Mouse (Mus musculus) heart, embryonic 15.5 days (tissue): Measurements from ENCODE around the gene Inca1. TPM values are rescaled to one million over a fixed set of nuclear protein-coding genes. Genes with fewer than 3 reads are reported as not detected.

Source experiments
- ATAC-seq: fragments of 200-750 bp; cut with Nextera tagmentation; replicated peaks from 2 replicates; pipeline ENCODE4 v1.8.0; 2017; ENCODE audit warnings: low read depth, moderate TSS enrichment; ENCODE audit not compliant: insufficient number of reproducible peaks, insufficient read depth, low FRiP score
- H3K27ac ChIP-seq: fragments of 300-500 bp; sonication (generic); 2 replicates; pipeline ENCODE4 v1.5.1; 2015; ENCODE audit warnings: mild to moderate bottlenecking, inconsistent platforms
- H3K27me3 ChIP-seq: fragments of 300-500 bp; sonication (generic); 2 replicates; pipeline ENCODE4 v1.6.1; 2015; ENCODE audit warnings: inconsistent platforms
- H3K36me3 ChIP-seq: fragments of 300-500 bp; sonication (generic); 2 replicates; pipeline ENCODE4 v1.6.1; 2015; ENCODE audit warnings: mild to moderate bottlenecking, inconsistent platforms
- H3K4me1 ChIP-seq: fragments of 300-500 bp; sonication (generic); replicated peaks from 2 replicates; pipeline ENCODE4 v1.6.1; 2015; ENCODE audit warnings: inconsistent platforms
- H3K4me2 ChIP-seq: fragments of 300-500 bp; sonication (generic); 2 replicates; pipeline ENCODE4 v1.6.1; 2015; ENCODE audit warnings: inconsistent platforms, mild to moderate bottlenecking, moderate library complexity
- H3K4me3 ChIP-seq: fragments of 300-500 bp; sonication (generic); 2 replicates; pipeline ENCODE4 v1.5.1; 2015; ENCODE audit warnings: mild to moderate bottlenecking, inconsistent platforms
- H3K9ac ChIP-seq: fragments of 300-500 bp; sonication (generic); 2 replicates; pipeline ENCODE4 v1.6.1; 2015; ENCODE audit warnings: mild to moderate bottlenecking, inconsistent platforms
- H3K9me3 ChIP-seq: fragments of 300-500 bp; sonication (generic); replicated peaks from 2 replicates; pipeline ENCODE4 v1.6.1; 2016; ENCODE audit warnings: inconsistent platforms
- WGBS: fragments of 180-500 bp; shearing (Covaris S2); methylation state at CpG from one replicate; pipeline ENCODE4 v1.1.7; 2015; ENCODE audit warnings: mixed read lengths; 5-methylcytosine and 5-hydroxymethylcytosine counted together
- polyA plus RNA-seq: library from polyadenylated mRNA; unstranded; fragments of >200 nt; fragmentation: Nextera tagmentation; extraction: Ambion mirVana; gene quantifications from 2 replicates; pipeline ENCODE4 v1.2.1, GENCODE M21; 2015

The Inca1 gene
- polyA plus RNA-seq, 1 experiment from 2014 or later = 1.4 TPM

DNA sequence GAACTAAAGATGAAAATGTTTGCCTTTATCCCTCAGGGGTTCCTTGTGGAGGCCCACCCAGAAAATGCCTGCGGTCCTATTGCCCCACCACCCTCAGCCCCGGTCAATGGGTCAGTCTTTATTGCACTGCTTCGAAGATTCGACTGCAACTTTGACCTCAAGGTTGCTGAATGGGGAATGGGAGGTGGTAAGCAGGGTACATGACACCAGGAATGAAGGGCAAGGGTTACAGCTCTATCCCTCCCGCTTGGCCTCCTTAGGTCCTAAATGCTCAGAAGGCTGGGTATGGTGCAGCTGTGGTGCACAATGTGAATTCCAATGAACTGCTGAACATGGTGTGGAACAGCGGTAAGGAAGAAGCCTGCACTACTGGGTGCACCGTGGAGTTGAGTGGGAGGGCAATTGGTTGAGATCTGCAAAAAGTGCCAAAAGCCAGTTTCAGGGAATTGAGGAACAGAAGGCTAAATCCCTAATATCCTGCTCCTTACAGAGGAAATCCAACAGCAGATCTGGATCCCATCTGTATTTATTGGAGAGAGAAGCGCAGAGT lies 50.7 kb downstream of the Inca1 start:
- Histone ChIP-seq H3K4me3 (no peak overlapping the region), H3K9ac (0 out of 2 replicates have a peak overlapping the region, but pooled peaks have one; percentile 4), H3K27ac (0 out of 2 replicates have a peak overlapping the region, but pooled peaks have one; percentile 5), H3K4me2 (peak overlapping the region; percentile 2; the same call in 1 of the 2 replicates), H3K4me1 (peaks cover 66% of the 10 kb centered on the region), H3K27me3 (no peaks in the 10 kb centered on the region), H3K9me3 (no peaks in the 10 kb centered on the region), H3K36me3 (peaks cover 47% of the 10 kb centered on the region)
- WGBS = 76% methylated on average over 8 of the region's 8 CpGs
- no peak for ATAC-seq

DNA sequence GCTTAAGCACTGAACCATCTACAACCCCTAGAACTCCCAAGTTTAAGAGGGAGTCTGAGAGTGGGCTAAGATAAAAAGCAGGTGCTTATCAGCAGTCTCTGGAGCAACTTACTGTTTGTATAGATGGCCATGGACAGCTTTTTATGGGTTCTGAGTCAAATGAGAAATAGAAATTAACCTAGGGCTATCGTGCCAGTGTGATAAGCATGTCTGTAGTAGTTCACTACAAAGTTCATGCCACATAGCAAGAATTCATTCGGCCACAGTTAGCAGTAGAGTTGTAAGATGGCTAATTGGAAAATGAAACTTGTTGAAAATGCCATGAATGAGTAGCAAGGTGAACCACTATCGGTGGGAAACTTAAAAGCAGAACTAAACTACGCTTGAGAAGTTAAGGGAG lies 51.4 kb downstream of the Inca1 start:
- WGBS = 69% methylated on average over 4 of the region's 4 CpGs
- peaks cover 50% of the 10 kb centered on the region for H3K36me3 ChIP-seq
- H3K4me1 ChIP-seq = peaks cover 66% of the 10 kb centered on the region
- H3K9ac ChIP-seq = peak overlapping the region; percentile 79
- no peak for ATAC-seq
- no peaks in the 10 kb centered on the region for H3K9me3 ChIP-seq
- 0 out of 2 replicates have a peak overlapping the region, but pooled peaks have one; percentile 95 for H3K27ac ChIP-seq
- H3K27me3 ChIP-seq = no peaks in the 10 kb centered on the region
- H3K4me3 ChIP-seq = peak overlapping the region; percentile 72
- peak overlapping the region; percentile 85 for H3K4me2 ChIP-seq

DNA sequence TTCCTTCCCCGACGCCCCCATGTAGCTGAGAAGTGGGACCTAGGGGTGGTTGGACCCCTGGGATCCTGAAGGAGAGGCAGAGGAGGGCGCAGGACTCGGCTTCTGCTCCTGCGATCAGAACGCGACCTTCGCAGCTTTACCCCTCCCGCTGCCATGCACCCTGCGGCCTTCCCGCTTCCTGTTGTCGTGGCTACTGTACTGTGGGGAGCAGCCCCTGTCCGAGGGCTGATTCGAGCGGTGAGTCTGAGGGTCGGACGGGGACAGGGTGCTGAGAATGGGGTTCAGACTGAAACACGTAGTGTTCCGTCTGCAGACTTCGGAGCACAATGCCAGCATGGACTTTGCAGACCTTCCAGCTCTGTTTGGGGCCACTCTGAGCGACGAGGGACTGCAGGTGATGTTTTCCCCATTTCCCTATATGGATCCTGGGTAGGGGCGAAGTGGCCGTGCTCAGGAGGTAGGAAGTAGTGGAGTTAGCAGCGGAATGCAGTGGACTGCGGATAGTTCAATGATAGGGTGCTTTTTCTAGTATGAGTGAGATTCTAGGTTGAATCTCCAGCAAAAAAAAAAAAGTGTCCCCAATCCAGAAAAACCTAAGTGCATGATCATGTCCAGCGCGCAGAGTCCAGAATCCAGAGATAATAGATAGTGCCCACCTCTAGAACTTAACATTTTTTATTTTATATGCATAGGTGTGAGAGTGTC lies 52.1 kb downstream of the Inca1 start:
- no peak for ATAC-seq
- no peaks in the 10 kb centered on the region for H3K27me3 ChIP-seq
- H3K27ac ChIP-seq = peak overlapping the region; percentile 95
- H3K36me3 ChIP-seq = peaks cover 49% of the 10 kb centered on the region
- peak overlapping the region; percentile 79 for H3K9ac ChIP-seq
- H3K4me3 ChIP-seq = peak overlapping the region; percentile 72
- no peaks in the 10 kb centered on the region for H3K9me3 ChIP-seq
- peak overlapping the region; percentile 85 for H3K4me2 ChIP-seq
- 3% methylated on average over 28 of the region's 28 CpGs for WGBS
- peaks cover 62% of the 10 kb centered on the region for H3K4me1 ChIP-seq

DNA sequence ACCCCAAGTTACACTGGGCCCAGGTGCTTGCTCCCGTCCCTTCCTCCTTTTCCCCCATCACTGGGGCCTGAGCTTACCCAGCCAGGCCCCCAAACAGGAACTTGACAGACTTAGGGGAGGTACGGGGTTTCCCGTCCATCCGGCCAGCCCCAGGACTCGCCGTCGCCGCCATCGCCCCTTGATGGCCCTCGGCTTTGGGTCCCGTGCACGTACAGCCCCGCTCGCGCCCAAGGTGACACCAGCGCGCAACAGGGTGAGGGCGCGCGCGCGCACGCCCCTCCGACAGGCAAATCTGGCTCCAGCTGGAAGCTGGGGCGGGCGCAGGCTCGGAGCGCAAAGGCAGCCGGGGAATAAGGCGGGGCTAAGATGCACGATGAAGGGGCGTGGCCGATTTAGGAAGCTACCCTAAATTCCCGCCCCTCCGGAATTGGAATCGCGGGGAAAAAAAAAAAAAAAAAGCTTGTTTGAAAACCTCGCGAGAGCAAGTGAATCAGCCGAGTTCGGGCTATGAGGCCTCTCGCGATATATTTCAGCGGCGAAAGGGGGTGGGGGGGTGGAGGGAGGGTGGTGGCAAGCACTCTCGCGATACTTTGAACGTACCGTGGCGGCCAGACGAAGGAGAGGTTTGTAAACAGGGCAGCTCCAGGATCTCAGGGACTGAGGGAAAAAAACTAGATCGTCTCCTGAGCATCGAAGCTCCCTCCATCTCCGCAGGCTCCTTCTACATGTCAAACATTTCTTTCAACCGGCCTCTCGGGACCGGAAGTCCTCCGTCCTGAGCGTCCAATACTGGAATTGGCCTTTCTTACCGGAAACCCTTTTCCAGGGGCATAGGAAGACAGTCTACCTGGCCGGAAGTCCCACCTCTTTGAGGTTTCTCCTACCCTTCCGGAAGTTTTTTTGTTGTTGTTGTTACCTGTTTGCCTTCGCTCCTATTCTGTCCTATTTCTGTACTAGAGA lies 53.0 kb downstream of the Inca1 start, which contains the start of the genes Rnf167 and Slc25a11:
TSS of gene Rnf167 (plus strand) at position 545 of the 960 bp plus-strand sequence.
TSS of gene Slc25a11 (minus strand) at position 789 of the 960 bp plus-strand sequence.
- H3K9me3 ChIP-seq = no peaks in the 10 kb centered on the region
- H3K4me3 ChIP-seq = peak within 1 kb of the TSS; percentile 72
- peaks cover 53% of the 10 kb centered on the region for H3K4me1 ChIP-seq
- H3K9ac ChIP-seq = peak within 1 kb of the TSS; percentile 83
- H3K36me3 ChIP-seq = peaks cover 40% of the 10 kb centered on the region
- no peaks in the 10 kb centered on the region for H3K27me3 ChIP-seq
- WGBS = under 1% methylated on average over 63 of the region's 63 CpGs
- peak within 1 kb of the TSS; percentile 95 for H3K27ac ChIP-seq
- peak within 1 kb of the TSS; percentile 85 for H3K4me2 ChIP-seq
- ATAC-seq = peak; percentile 90

DNA sequence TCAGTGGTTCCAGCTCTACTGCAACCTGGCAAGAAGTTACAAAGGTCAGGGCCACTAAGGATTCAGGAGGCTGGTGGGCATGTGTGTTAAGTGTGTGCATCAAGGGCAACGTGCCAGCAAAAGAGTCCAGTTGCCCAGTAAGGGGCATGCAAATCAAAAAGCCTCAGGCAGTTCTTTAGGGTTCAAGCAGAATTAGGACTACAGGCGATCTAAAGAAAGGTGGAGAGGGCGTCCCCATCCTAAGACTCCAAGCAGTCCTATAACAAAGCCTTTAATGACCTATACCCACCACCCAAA lies 53.7 kb downstream of the Inca1 start:
- no peaks in the 10 kb centered on the region for H3K9me3 ChIP-seq
- peak overlapping the region; percentile 73 for H3K4me2 ChIP-seq
- H3K36me3 ChIP-seq = peaks cover 32% of the 10 kb centered on the region
- peak overlapping the region; percentile 95 for H3K27ac ChIP-seq
- H3K4me1 ChIP-seq = peaks cover 46% of the 10 kb centered on the region
- H3K27me3 ChIP-seq = no peaks in the 10 kb centered on the region
- peak overlapping the region; percentile 83 for H3K9ac ChIP-seq
- WGBS = 15% methylated on average over 3 of the region's 3 CpGs
- no peak for ATAC-seq
- peak overlapping the region; percentile 72 for H3K4me3 ChIP-seq

DNA sequence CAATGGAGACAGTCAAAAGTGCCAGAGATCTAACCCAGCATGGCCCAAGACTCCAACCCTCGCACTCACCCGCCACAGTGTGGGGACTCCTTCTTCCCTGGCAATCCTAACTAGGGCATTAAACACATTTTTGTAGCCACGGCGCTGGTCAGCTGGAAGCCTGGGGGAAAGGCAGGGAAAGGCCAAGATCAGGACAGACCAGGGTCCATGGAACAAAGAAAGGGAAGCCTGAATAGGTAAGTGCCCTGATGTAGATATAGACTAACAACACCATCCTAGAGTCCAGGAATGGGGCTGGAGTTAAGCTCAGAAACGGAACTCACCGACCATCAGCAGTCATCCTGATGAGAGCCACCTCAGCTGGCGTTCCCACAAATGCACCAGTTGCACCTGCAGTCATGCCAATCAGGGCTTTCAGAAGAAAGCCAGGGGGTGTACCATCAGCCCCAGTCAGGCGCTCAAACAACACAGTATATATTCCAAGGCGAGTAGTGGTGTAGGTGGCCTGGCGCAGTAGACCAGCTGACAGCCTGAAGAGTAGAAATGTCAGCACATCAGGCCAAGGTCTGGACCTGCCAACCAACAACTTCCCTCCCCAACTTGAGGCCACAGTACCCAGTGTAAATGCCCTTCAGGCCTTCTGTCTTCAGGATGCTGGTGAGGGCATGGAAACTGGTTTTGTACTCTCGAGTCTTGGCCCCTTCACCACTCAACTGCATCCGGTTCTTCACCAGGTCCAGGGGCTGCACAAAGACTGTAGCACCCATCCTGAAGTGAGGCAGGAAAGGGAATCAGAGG lies 54.3 kb downstream of the Inca1 start:
- Histone ChIP-seq H3K9ac (peak overlapping the region; percentile 83), H3K36me3 (peaks cover 27% of the 10 kb centered on the region), H3K4me1 (peaks cover 42% of the 10 kb centered on the region), H3K4me2 (peak overlapping the region; percentile 73), H3K9me3 (no peaks in the 10 kb centered on the region), H3K4me3 (peak overlapping the region; percentile 72), H3K27ac (peak overlapping the region; percentile 95), H3K27me3 (no peaks in the 10 kb centered on the region)
- no peak for ATAC-seq
- 75% methylated on average over 12 of the region's 12 CpGs for WGBS

DNA sequence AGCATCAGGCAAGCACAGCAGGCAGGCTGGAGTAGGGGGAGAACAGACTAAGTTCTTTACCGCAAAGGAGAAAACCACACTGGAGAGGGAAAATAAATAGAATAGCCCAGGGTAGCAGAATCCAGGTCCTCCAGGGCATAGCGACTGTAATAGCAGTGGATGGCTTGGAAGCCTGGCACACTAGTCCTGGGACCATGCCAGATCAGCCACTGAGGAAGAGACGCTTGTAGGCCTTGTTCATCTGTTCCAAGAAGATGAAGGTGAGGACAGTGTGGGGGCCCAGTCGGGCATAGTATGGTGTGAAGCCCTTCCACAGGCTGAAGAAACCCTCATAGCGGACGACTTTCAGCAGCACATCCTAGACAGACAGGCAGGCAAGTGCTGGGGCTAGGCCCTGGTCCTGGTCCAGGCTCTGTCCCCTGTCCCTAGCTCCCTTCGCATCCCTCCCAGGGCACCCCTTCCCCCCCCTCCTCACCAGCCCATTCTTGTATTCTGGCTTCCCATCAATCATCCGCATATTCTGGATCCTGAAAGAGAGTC lies 55.3 kb downstream of the Inca1 start:
- 89% methylated on average over 8 of the region's 8 CpGs for WGBS
- Histone ChIP-seq H3K36me3 (peaks cover 19% of the 10 kb centered on the region), H3K9ac (peak overlapping the region; percentile 83; the same call in 1 of the 2 replicates), H3K27ac (no peak overlapping the region), H3K4me2 (peak overlapping the region; percentile 73; the same call in 1 of the 2 replicates), H3K9me3 (no peaks in the 10 kb centered on the region), H3K4me3 (no peak overlapping the region), H3K27me3 (no peaks in the 10 kb centered on the region), H3K4me1 (peaks cover 33% of the 10 kb centered on the region)
- no peak for ATAC-seq

DNA sequence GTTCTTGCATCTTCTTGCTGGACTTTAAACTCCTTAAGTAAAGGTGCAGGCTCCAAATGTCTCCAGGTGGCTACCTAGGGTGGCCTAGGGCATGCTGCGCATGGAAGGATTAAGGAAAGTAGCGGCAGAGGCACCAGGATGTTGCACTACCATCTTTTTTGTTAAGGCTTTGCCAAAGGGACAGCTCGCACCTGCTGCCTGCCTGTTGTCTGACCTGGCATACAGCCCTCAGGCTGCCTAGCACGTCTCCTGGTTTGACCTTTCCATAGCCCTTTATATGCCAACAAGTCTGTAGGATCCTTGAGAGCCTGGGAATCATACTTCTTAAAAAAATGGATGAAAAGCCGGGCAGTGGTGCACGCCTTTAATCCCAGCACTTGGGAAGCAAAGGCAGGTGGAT lies 56.9 kb downstream of the Inca1 start:
- H3K36me3 ChIP-seq = peaks cover 13% of the 10 kb centered on the region; the same call in 1 of the 2 replicates
- H3K4me2 ChIP-seq = no peak overlapping the region
- no peak overlapping the region for H3K27ac ChIP-seq
- WGBS = 89% methylated on average over 6 of the region's 6 CpGs
- H3K4me3 ChIP-seq = no peak overlapping the region
- H3K9me3 ChIP-seq = no peaks in the 10 kb centered on the region
- peaks cover 27% of the 10 kb centered on the region for H3K4me1 ChIP-seq
- H3K9ac ChIP-seq = no peak overlapping the region
- no peaks in the 10 kb centered on the region for H3K27me3 ChIP-seq
- no peak for ATAC-seq

DNA sequence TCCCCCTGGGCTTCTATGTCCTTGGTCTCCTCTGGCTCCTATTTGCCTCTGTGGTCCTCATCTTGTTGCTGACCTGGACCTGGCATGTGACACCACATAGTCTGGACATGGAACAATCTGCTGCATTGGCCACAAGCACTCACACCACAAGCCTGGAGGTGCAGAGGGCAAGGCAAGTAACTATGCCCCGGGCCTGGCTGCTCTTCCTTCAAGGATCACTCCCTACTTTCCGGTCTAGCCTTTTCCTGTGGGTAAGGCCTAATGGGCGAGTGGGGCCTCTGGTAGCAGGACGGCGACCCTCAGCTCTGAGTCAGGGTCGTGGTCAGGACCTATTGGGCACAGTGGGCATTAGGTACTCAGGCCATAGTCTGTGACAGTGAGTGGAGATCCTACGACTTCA lies 58.7 kb downstream of the Inca1 start:
- H3K27ac ChIP-seq = no peak overlapping the region
- H3K9me3 ChIP-seq = no peaks in the 10 kb centered on the region
- H3K4me2 ChIP-seq = no peak overlapping the region
- H3K4me1 ChIP-seq = peaks cover 24% of the 10 kb centered on the region
- H3K4me3 ChIP-seq = no peak overlapping the region
- ATAC-seq = no peak
- no peak overlapping the region for H3K9ac ChIP-seq
- 83% methylated on average over 7 of the region's 7 CpGs for WGBS
- H3K36me3 ChIP-seq = peaks cover 13% of the 10 kb centered on the region; the same call in 1 of the 2 replicates
- no peaks in the 10 kb centered on the region for H3K27me3 ChIP-seq

DNA sequence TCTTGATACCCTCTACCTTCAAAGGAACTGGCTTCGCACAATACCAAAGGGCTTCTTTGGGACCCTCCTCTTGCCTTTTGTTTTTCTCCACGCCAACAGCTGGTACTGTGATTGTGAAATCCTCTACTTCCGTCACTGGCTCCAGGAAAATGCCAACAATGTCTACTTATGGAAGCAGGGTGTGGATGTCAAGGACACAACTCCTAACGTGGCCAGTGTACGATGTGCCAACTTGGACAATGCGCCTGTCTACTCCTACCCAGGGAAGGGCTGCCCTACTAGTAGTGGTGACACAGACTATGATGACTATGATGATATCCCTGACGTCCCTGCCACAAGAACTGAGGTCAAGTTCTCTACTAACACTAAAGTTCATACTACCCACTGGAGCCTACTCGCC lies 60.0 kb downstream of the Inca1 start:
- 0 out of 2 replicates have a peak, but pooled peaks have one; percentile 15 for ATAC-seq
- H3K4me2 ChIP-seq = no peak overlapping the region
- WGBS = 76% methylated on average over 8 of the region's 8 CpGs

More for the DNA sequence above, 60.0 kb downstream of the Inca1 start:
- Histone ChIP-seq H3K36me3 (peaks cover 11% of the 10 kb centered on the region; the same call in 1 of the 2 replicates), H3K4me3 (no peak overlapping the region), H3K9me3 (no peaks in the 10 kb centered on the region), H3K9ac (no peak overlapping the region), H3K27me3 (no peaks in the 10 kb centered on the region), H3K27ac (no peak overlapping the region), H3K4me1 (peaks cover 11% of the 10 kb centered on the region)
